Mouse (Mus musculus) T-helper 17 cell (primary cell): ENCODE results near the gene Ggact.

Source experiments
- in situ Hi-C, 2 experiments: fragments of 300-600 bp; cut with MboI, MseI; formaldehyde crosslinking; loops; 1 replicate in 1 of 2; 2 replicates in 1 of 2; pipeline ENCODE4 v1.15.1; 2025; ENCODE audit warnings: high pct_unique_total_duplicates in 2 of 2

The Ggact gene

GRCm38 (mm10) chr14:122871841-122872580 lies 41.5 kb downstream of the Ggact start:
- in situ Hi-C loops = loop anchor here in 1 of 2 experiments (10.0 kb wide), 2 partner anchors 367 to 657 kb away; no protein-coding TSS in a partner anchor

GRCm38 (mm10) chr14:122869831-122870230 lies 43.7 kb downstream of the Ggact start:
- in situ Hi-C loops = loop anchor here (10.0 kb wide), 3 partner anchors 365 to 665 kb away; no protein-coding TSS in a partner anchor

GRCm38 (mm10) chr14:122867531-122868285 lies 45.8 kb downstream of the Ggact start:
- in situ Hi-C loops = loop anchor here in 1 of 2 experiments (10.0 kb wide), 1 partner anchor 663 kb away; no protein-coding TSS in a partner anchor

GRCm38 (mm10) chr14:122865462-122866129 lies 48.0 kb downstream of the Ggact start:
- in situ Hi-C loops = loop anchor here in 1 of 2 experiments (10.0 kb wide), 1 partner anchor 661 kb away; no protein-coding TSS in a partner anchor

GRCm38 (mm10) chr14:122862623-122863022 lies 50.9 kb downstream of the Ggact start:
- in situ Hi-C loops = loop anchor here in 1 of 2 experiments (10.0 kb wide), 1 partner anchor 658 kb away; no protein-coding TSS in a partner anchor

- in situ Hi-C loops = loop anchor here in 1 of 2 experiments (10.0 kb wide), 1 partner anchor 655 kb away; no protein-coding TSS in a partner anchor
These were observed 53.8 kb downstream of the Ggact start for GRCm38 (mm10) chr14:122859792-122860191.

GRCm38 (mm10) chr14:122852506-122853057 lies 61.0 kb downstream of the Ggact start:
- in situ Hi-C loops = no loop called here

- in situ Hi-C loops = no loop called here
These were observed 76.5 kb downstream of the Ggact start for GRCm38 (mm10) chr14:122837018-122837417.

- in situ Hi-C loops = no loop called here
These were observed 77.3 kb downstream of the Ggact start for GRCm38 (mm10) chr14:122836221-122836620.

GRCm38 (mm10) chr14:122835487-122836190 lies 77.9 kb downstream of the Ggact start:
- in situ Hi-C loops = no loop called here

- in situ Hi-C loops = no loop called here
These were observed 78.8 kb downstream of the Ggact start for GRCm38 (mm10) chr14:122834753-122835152.

- in situ Hi-C loops = no loop called here
These were observed 79.9 kb downstream of the Ggact start for GRCm38 (mm10) chr14:122833666-122834065.

GRCm38 (mm10) chr14:122830433-122830832 lies 83.1 kb downstream of the Ggact start:
- in situ Hi-C loops = no loop called here

- in situ Hi-C loops = no loop called here
These were observed 88.1 kb downstream of the Ggact start for GRCm38 (mm10) chr14:122825464-122825863.

GRCm38 (mm10) chr14:122823791-122824190 lies 89.8 kb downstream of the Ggact start:
- in situ Hi-C loops = no loop called here

GRCm38 (mm10) chr14:122821002-122821401 lies 92.6 kb downstream of the Ggact start:
- in situ Hi-C loops = no loop called here

- in situ Hi-C loops = no loop called here
These were observed 113.3 kb downstream of the Ggact start for GRCm38 (mm10) chr14:122800296-122800695.

- in situ Hi-C loops = no loop called here
These were observed 120.2 kb downstream of the Ggact start for GRCm38 (mm10) chr14:122793368-122793767.

GRCm38 (mm10) chr14:122790111-122790510 lies 123.4 kb downstream of the Ggact start:
- in situ Hi-C loops = no loop called here

GRCm38 (mm10) chr14:122788199-122788598 lies 125.4 kb downstream of the Ggact start:
- in situ Hi-C loops = no loop called here

- in situ Hi-C loops = no loop called here
These were observed 128.9 kb downstream of the Ggact start for GRCm38 (mm10) chr14:122784701-122785100.
